ENCODE assay signal across 29 mouse cellular contexts in the genomic region with DNA sequence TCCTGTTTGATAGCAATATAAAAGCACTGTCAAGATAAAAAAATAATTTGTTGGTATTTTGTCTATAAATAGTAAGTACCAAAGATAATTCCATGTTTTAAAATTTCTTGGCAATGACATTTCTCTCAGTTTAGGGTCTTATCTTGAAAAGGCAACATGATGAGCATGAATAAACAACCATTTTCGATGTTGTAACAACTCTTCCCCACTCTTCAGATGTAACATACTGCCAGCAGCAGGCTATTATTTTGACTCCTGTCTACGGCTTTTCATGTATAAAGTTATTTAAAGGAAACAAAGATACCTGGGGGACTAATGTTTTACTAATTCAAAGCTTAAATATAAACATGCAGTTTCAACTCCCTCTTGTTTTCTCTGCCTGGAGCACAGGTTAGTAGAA.
"Had no signal": no experiment of that assay in that cellular context is flagged by ENCODE, and none has a peak within 500 bp of the region (broad histone marks: within the 10 kb centered on the region; RNA-seq: fewer than 3 reads in every experiment).

No protein-coding gene starts in this region.

- H3K4me1 ChIP-seq: limb, embryonic 10.5 days; limb, embryonic 12.5 days; limb, embryonic 15.5 days; liver, embryonic 12.5 days; liver, embryonic 13.5 days; liver, embryonic 15.5 days; megakaryocyte, embryonic 14.5 days; midbrain, embryonic 10.5 days; midbrain, embryonic 12.5 days; midbrain, embryonic 13.5 days; midbrain, embryonic 15.5 days; neural tube, embryonic 12.5 days had no signal

- ATAC-seq: liver, embryonic 12.5 days; liver, postnatal 0 days; lung, postnatal 0 days; midbrain, embryonic 13.5 days; midbrain, embryonic 15.5 days; midbrain, embryonic 16.5 days had no signal

- H3K4me3 ChIP-seq: left cerebral cortex, adult 2 months; limb, embryonic 10.5 days; limb, embryonic 12.5 days; limb, embryonic 13.5 days; limb, embryonic 15.5 days; liver, embryonic 12.5 days; liver, embryonic 13.5 days; liver, embryonic 15.5 days; megakaryocyte, embryonic 14.5 days; midbrain, embryonic 10.5 days; midbrain, embryonic 12.5 days; midbrain, embryonic 13.5 days; midbrain, embryonic 15.5 days; myocyte; neural tube, embryonic 12.5 days had no signal

- H3K9me3 ChIP-seq: limb, embryonic 10.5 days; limb, embryonic 12.5 days; limb, embryonic 13.5 days; limb, embryonic 15.5 days; liver, embryonic 12.5 days; liver, embryonic 13.5 days; liver, embryonic 15.5 days; megakaryocyte, embryonic 14.5 days; midbrain, embryonic 10.5 days; midbrain, embryonic 12.5 days; midbrain, embryonic 13.5 days; midbrain, embryonic 15.5 days; neural tube, embryonic 12.5 days had no signal

- H3K4me2 ChIP-seq: limb, embryonic 12.5 days; limb, embryonic 13.5 days; limb, embryonic 15.5 days; liver, embryonic 11.5 days; liver, embryonic 12.5 days; liver, embryonic 13.5 days; liver, embryonic 15.5 days; midbrain, embryonic 11.5 days; midbrain, embryonic 12.5 days; midbrain, embryonic 13.5 days; midbrain, embryonic 15.5 days; neural tube, embryonic 12.5 days had no signal

- H3K9ac ChIP-seq: limb, embryonic 12.5 days; limb, embryonic 13.5 days; limb, embryonic 15.5 days; liver, embryonic 12.5 days; liver, embryonic 13.5 days; liver, embryonic 14.5 days; liver, embryonic 15.5 days; liver, postnatal 0 days; midbrain, embryonic 12.5 days; midbrain, embryonic 13.5 days; midbrain, embryonic 15.5 days; neural tube, embryonic 12.5 days had no signal

- H3K27ac ChIP-seq: left cerebral cortex, adult 2 months; limb, embryonic 10.5 days; limb, embryonic 12.5 days; limb, embryonic 13.5 days; limb, embryonic 15.5 days; liver, embryonic 12.5 days; liver, embryonic 13.5 days; liver, embryonic 14.5 days; liver, embryonic 15.5 days; macrophage; midbrain, embryonic 10.5 days; midbrain, embryonic 12.5 days; midbrain, embryonic 13.5 days; midbrain, embryonic 15.5 days; neural tube, embryonic 12.5 days had no signal

- DNase-seq: layer of hippocampus, postnatal 36 days; left cerebral cortex, postnatal 4 days; liver; liver, embryonic 13.5 days; liver, postnatal 0 days; lung, adult 18-20 months; lung, adult 2 months; lung, postnatal 36 days; midbrain, embryonic 14.5 days had no signal

- H3K27me3 ChIP-seq: limb, embryonic 12.5 days; limb, embryonic 13.5 days; limb, embryonic 15.5 days; liver, embryonic 12.5 days; liver, embryonic 13.5 days; liver, embryonic 15.5 days; megakaryocyte, embryonic 14.5 days; midbrain, embryonic 12.5 days; midbrain, embryonic 13.5 days; midbrain, embryonic 15.5 days; neural tube, embryonic 12.5 days had no signal

- H3K36me3 ChIP-seq: limb, embryonic 10.5 days; limb, embryonic 12.5 days; limb, embryonic 13.5 days; limb, embryonic 15.5 days; liver, embryonic 12.5 days; liver, embryonic 13.5 days; liver, embryonic 15.5 days; midbrain, embryonic 10.5 days; midbrain, embryonic 12.5 days; midbrain, embryonic 13.5 days; midbrain, embryonic 15.5 days; neural tube, embryonic 12.5 days had no signal
